Mouse (Mus musculus): ENCODE results near the gene Crygn. TPM values are rescaled to one million over a fixed set of nuclear protein-coding genes. Genes with fewer than 3 reads are reported as not detected.

The Crygn gene
- polyA plus RNA-seq (2015; fragmentation: Nextera tagmentation; extraction: Ambion mirVana): 1.3 and 1.6 TPM in 2 replicates

GRCm38 (mm10) chr5:24757816-24758215 lies at the start of gene Crygn:
Gene Crygn, minus strand, starts transcription at chr5:24758008.
- no peak within 1 kb of the TSS for H3K4me2 ChIP-seq (ENCODE audit: low read length)
- H3K9me3 ChIP-seq (ENCODE audit: control insufficient read depth, low read length): no peaks in the 10 kb centered on the region
- no peak within 1 kb of the TSS for H3K4me3 ChIP-seq (ENCODE audit: low read length)
- no peak within 1 kb of the TSS for H3K27ac ChIP-seq (ENCODE audit: low read depth, low read length)
- 35% methylated on average over 18 of the region's 18 CpGs for WGBS
- H3K27me3 ChIP-seq (replicated peaks; ENCODE audit: control insufficient read depth, insufficient read depth, low read length): no peaks in the 10 kb centered on the region
- no peaks in the 10 kb centered on the region for H3K4me1 ChIP-seq (ENCODE audit: control insufficient read depth, insufficient read depth, low read depth, low read length)
- no peak for ATAC-seq
- no peak within 1 kb of the TSS for H3K9ac ChIP-seq (ENCODE audit: low read depth, low read length)
- no peaks in the 10 kb centered on the region for H3K36me3 ChIP-seq (ENCODE audit: control insufficient read depth, insufficient read depth, low read length)

- no peak overlapping the region for H3K4me2 ChIP-seq (ENCODE audit: low read length)
- no peak for ATAC-seq
- no peak overlapping the region for H3K27ac ChIP-seq (ENCODE audit: low read depth, low read length)
- no peak overlapping the region for H3K4me3 ChIP-seq (ENCODE audit: low read length)
- H3K4me1 ChIP-seq (ENCODE audit: control insufficient read depth, insufficient read depth, low read depth, low read length): no peaks in the 10 kb centered on the region
- H3K9me3 ChIP-seq (ENCODE audit: control insufficient read depth, low read length): no peaks in the 10 kb centered on the region
- no peaks in the 10 kb centered on the region for H3K27me3 ChIP-seq (replicated peaks; ENCODE audit: control insufficient read depth, insufficient read depth, low read length)
- WGBS: 86% methylated on average over 6 of the region's 6 CpGs
- H3K36me3 ChIP-seq (ENCODE audit: control insufficient read depth, insufficient read depth, low read length): peaks cover 15% of the 10 kb centered on the region
- no peak overlapping the region for H3K9ac ChIP-seq (ENCODE audit: low read depth, low read length)
These were observed 47.4 kb upstream of the Crygn start for GRCm38 (mm10) chr5:24805222-24805621.

- WGBS: 90% methylated on average over 8 of the region's 8 CpGs
- ATAC-seq: no peak
- no peaks in the 10 kb centered on the region for H3K4me1 ChIP-seq (ENCODE audit: control insufficient read depth, insufficient read depth, low read depth, low read length)
These were observed 46.9 kb upstream of the Crygn start for GRCm38 (mm10) chr5:24804661-24805060.

DNA sequence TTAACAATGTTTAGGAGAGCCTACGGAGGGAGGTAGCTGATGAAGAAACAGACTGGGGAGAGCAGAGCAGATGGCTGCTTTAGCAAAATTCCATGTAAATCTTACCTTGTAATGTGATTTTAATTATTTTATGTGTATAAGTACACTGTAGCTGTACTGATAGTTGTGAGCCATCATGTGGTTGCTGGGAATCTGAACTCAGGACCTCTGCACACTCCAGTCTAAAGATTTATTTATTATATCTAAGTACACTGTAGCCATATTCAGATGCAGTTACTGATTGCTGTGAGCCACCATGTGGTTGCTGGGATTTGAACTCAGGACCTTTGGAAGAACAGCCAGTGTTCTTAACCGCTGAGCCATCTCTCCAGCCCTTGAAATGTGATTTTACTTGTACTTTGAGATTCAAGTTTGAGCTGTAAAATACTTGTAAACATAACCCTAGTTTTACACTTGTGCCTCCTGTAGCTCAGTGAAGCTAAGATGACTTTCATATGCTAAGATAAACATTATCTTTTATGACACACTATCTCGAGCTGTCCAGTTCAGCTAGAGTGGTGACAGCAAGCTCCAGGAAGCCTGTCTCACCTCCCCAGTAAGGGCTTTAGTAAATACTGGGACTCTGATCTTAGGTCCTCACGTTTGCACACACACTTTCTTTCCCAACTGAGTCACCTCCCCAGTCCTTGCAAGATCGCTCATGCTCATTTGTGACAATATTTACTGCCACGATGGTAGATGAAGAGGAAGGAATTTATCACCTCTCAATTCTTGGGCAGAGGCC lies 44.2 kb upstream of the Crygn start:
- H3K4me1 ChIP-seq (ENCODE audit: control insufficient read depth, insufficient read depth, low read depth, low read length): no peaks in the 10 kb centered on the region
- no peak overlapping the region for H3K27ac ChIP-seq (ENCODE audit: low read depth, low read length)
- no peak overlapping the region for H3K4me3 ChIP-seq (ENCODE audit: low read length)
- no peaks in the 10 kb centered on the region for H3K9me3 ChIP-seq (ENCODE audit: control insufficient read depth, low read length)
- no peaks in the 10 kb centered on the region for H3K27me3 ChIP-seq (replicated peaks; ENCODE audit: control insufficient read depth, insufficient read depth, low read length)
- WGBS: 79% methylated on average over 6 of the region's 6 CpGs
- H3K9ac ChIP-seq (ENCODE audit: low read depth, low read length): no peak overlapping the region
- no peak for ATAC-seq
- no peak overlapping the region for H3K4me2 ChIP-seq (ENCODE audit: low read length)
- peaks cover 8% of the 10 kb centered on the region for H3K36me3 ChIP-seq (ENCODE audit: control insufficient read depth, insufficient read depth, low read length)

More at GRCm38 (mm10) chr5:24804661-24805060, 46.9 kb upstream of the Crygn start:
- Histone ChIP-seq H3K9me3 (ENCODE audit: control insufficient read depth, low read length) (no peaks in the 10 kb centered on the region), H3K9ac (ENCODE audit: low read depth, low read length) (no peak overlapping the region), H3K4me3 (ENCODE audit: low read length) (no peak overlapping the region), H3K4me2 (ENCODE audit: low read length) (no peak overlapping the region), H3K27ac (ENCODE audit: low read depth, low read length) (no peak overlapping the region), H3K36me3 (ENCODE audit: control insufficient read depth, insufficient read depth, low read length) (peaks cover 15% of the 10 kb centered on the region), H3K27me3 (replicated peaks; ENCODE audit: control insufficient read depth, insufficient read depth, low read length) (no peaks in the 10 kb centered on the region)

- H3K9me3 ChIP-seq (ENCODE audit: control insufficient read depth, low read length): no peaks in the 10 kb centered on the region
- no peaks in the 10 kb centered on the region for H3K4me1 ChIP-seq (ENCODE audit: control insufficient read depth, insufficient read depth, low read depth, low read length)
- no peak overlapping the region for H3K4me3 ChIP-seq (ENCODE audit: low read length)
- H3K27me3 ChIP-seq (replicated peaks; ENCODE audit: control insufficient read depth, insufficient read depth, low read length): no peaks in the 10 kb centered on the region
- no peak overlapping the region for H3K27ac ChIP-seq (ENCODE audit: low read depth, low read length)
- H3K36me3 ChIP-seq (ENCODE audit: control insufficient read depth, insufficient read depth, low read length): peaks cover 6% of the 10 kb centered on the region
- no peak for ATAC-seq
- no peak overlapping the region for H3K9ac ChIP-seq (ENCODE audit: low read depth, low read length)
- no peak overlapping the region for H3K4me2 ChIP-seq (ENCODE audit: low read length)
These were observed 42.6 kb upstream of the Crygn start for GRCm38 (mm10) chr5:24800416-24800815.

- H3K9me3 ChIP-seq (ENCODE audit: control insufficient read depth, low read length): no peaks in the 10 kb centered on the region
- no peak overlapping the region for H3K4me3 ChIP-seq (ENCODE audit: low read length)
- H3K27ac ChIP-seq (ENCODE audit: low read depth, low read length): no peak overlapping the region
- no peak overlapping the region for H3K4me2 ChIP-seq (ENCODE audit: low read length)
- H3K4me1 ChIP-seq (ENCODE audit: control insufficient read depth, insufficient read depth, low read depth, low read length): no peaks in the 10 kb centered on the region
- no peak overlapping the region for H3K9ac ChIP-seq (ENCODE audit: low read depth, low read length)
- H3K27me3 ChIP-seq (replicated peaks; ENCODE audit: control insufficient read depth, insufficient read depth, low read length): no peaks in the 10 kb centered on the region
- ATAC-seq: no peak
- H3K36me3 ChIP-seq (ENCODE audit: control insufficient read depth, insufficient read depth, low read length): peaks cover 2% of the 10 kb centered on the region; the same call in 1 of the 2 replicates
- 72% methylated on average over 10 of the region's 10 CpGs for WGBS
These were observed 40.8 kb upstream of the Crygn start for GRCm38 (mm10) chr5:24798639-24799038.

DNA sequence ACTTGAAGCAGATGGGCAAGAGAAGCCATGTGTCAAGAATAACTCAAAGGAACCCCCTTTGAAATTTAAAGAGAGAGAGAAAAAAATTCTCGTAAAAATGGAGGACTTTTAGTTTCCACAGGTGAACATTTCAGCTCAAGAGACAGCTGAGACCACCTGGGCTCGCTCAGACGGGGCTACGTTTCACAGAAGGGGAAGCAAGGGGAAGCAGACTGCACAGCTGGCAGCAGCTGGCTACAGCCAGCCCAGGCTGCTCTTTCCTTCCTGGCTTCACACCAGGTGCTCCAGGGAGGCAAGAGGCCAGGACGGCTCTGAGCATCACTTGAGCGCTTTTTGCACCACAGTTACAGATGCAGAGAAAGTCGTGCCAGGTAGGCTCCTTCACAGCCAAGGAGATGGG lies 40.0 kb upstream of the Crygn start:
- 63% methylated on average over 7 of the region's 7 CpGs for WGBS
- Histone ChIP-seq H3K9me3 (ENCODE audit: control insufficient read depth, low read length) (no peaks in the 10 kb centered on the region), H3K4me1 (ENCODE audit: control insufficient read depth, insufficient read depth, low read depth, low read length) (no peaks in the 10 kb centered on the region), H3K36me3 (ENCODE audit: control insufficient read depth, insufficient read depth, low read length) (no peaks in the 10 kb centered on the region), H3K4me3 (ENCODE audit: low read length) (no peak overlapping the region), H3K4me2 (ENCODE audit: low read length) (no peak overlapping the region), H3K9ac (ENCODE audit: low read depth, low read length) (no peak overlapping the region), H3K27ac (ENCODE audit: low read depth, low read length) (no peak overlapping the region), H3K27me3 (replicated peaks; ENCODE audit: control insufficient read depth, insufficient read depth, low read length) (no peaks in the 10 kb centered on the region)
- no peak for ATAC-seq

DNA sequence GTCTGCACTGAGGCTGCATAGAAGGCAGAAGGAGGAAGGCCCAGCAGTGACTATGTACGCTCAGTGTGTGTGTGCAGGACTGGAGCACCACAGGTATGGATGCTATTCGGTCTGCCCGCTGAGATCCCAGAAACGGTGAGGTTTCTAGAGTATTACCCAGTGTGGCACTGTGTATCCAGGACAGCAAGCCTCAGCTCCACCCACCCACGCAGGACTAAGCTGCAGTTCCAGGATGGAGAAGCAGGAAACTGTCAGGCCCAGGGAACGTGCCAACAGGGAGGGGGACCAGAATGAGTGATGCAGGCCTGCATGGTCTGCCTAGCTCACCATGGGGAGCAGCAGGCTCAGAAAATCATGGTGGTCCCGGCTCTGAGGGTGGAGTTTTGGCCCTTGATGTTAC lies 35.2 kb upstream of the Crygn start:
- Histone ChIP-seq H3K9me3 (ENCODE audit: control insufficient read depth, low read length) (no peaks in the 10 kb centered on the region), H3K27ac (ENCODE audit: low read depth, low read length) (no peak overlapping the region), H3K4me3 (ENCODE audit: low read length) (no peak overlapping the region), H3K9ac (ENCODE audit: low read depth, low read length) (no peak overlapping the region), H3K36me3 (ENCODE audit: control insufficient read depth, insufficient read depth, low read length) (no peaks in the 10 kb centered on the region), H3K4me2 (ENCODE audit: low read length) (no peak overlapping the region), H3K27me3 (replicated peaks; ENCODE audit: control insufficient read depth, insufficient read depth, low read length) (no peaks in the 10 kb centered on the region), H3K4me1 (ENCODE audit: control insufficient read depth, insufficient read depth, low read depth, low read length) (no peaks in the 10 kb centered on the region)
- ATAC-seq: no peak
- WGBS: 72% methylated on average over 7 of the region's 7 CpGs

DNA sequence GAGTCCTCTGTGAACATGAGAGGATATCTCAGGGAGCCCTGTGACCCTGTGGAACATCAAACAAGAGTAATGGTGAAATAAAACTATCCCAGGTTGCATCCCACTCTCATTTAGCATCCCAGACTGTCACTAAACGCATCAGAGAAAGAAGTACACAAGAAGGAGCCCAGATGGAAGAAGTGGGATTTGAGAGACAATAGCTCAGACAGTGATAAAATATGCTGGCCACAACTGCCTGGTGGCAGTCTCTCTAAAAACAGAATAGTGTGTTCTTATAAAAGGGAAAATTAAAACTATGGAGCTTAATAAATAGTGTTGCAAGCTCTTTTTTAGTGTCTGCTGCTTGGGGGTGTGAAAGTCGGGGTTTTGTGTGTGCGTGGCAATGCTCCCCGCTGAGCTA lies 25.1 kb upstream of the Crygn start:
- Histone ChIP-seq H3K27me3 (replicated peaks; ENCODE audit: control insufficient read depth, insufficient read depth, low read length) (peaks cover 3% of the 10 kb centered on the region), H3K4me3 (ENCODE audit: low read length) (no peak overlapping the region), H3K9ac (ENCODE audit: low read depth, low read length) (no peak overlapping the region), H3K9me3 (ENCODE audit: control insufficient read depth, low read length) (peaks cover 2% of the 10 kb centered on the region; the same call in 1 of the 2 replicates), H3K4me2 (ENCODE audit: low read length) (no peak overlapping the region), H3K4me1 (ENCODE audit: control insufficient read depth, insufficient read depth, low read depth, low read length) (peaks cover 6% of the 10 kb centered on the region; the same call in 1 of the 2 replicates), H3K36me3 (ENCODE audit: control insufficient read depth, insufficient read depth, low read length) (no peaks in the 10 kb centered on the region), H3K27ac (ENCODE audit: low read depth, low read length) (no peak overlapping the region)
- 87% methylated on average over 4 of the region's 4 CpGs for WGBS
- ATAC-seq: no peak
